Mouse (Mus musculus) testis, adult 10 weeks (tissue): ENCODE results near the gene Coq8a. TPM values are rescaled to one million over a fixed set of nuclear protein-coding genes. Genes with fewer than 3 reads are reported as not detected.

Source experiments
- polyA plus RNA-seq: library from polyadenylated mRNA; stranded (reverse); fragments of 350-450 nt; fragmentation: Illumina TruSeq; extraction: RNeasy Lipid Tissue Mini Kit (QIAGEN cat#74804); gene quantifications from one replicate; pipeline ENCODE4 v1.2.3, GENCODE M21; 2014; ENCODE audit warnings: low read depth, low replicate concordance

Gene Coq8a
- 1.6 TPM for polyA plus RNA-seq

DNA sequence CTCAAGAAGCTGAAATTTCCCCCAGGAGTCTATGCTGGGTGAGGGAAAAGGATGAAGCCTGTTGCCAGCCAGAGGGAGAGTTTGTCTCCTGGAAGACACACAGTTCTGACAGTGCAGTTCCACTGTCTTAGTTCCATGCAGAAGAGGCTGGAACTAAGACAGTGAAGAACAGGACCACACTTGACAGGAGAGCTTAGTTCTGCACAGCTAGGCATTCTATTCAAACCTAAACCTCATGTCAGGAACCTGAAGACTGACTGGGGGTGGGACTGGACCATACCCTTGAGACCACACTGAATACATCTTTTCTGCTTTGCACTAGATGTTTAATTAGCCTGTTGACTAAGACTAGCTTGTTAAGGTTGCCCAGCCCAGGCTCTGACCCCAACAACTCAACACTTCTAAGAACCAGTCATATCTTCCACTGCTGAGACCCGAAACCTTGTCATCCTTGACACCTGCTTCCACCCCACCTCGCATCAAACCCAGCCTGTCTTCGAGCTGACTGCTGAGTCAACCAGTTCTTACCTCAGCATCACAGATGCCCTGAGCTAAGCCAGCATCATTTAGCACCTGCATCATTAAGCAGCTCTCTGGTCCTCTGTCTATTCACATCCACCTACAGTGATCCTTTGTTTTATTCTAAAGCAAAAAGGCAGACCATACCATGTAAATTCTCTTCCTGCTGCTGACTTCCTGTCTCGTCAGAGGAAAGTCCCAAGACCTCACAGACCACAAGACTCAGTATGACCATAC lies at the start of gene Coq8a:
Gene Coq8a (minus strand): TSS at position 644 of the 756 bp plus-strand sequence.

Other genes with a start within 250 kb of the Coq8a start
- 36.5 TPM for gene Cdc42bpa, start 239.1 kb downstream of the Coq8a start, polyA plus RNA-seq
- gene Psen2, start 63.8 kb upstream of the Coq8a start, polyA plus RNA-seq, result 1.4 TPM
- gene Itpkb, start 130.9 kb upstream of the Coq8a start, polyA plus RNA-seq, result 8.1 TPM